Mouse (Mus musculus): ENCODE data around the gene Akr1a1.

GRCm38 (mm10) chr4:116655100-116655499 lies 3.6 kb upstream of the Akr1a1 start:
- TF ChIP-seq MAFK (IDR thresholded peaks at IDR 0.05; ENCODE audit: insufficient read depth, low read depth, low read length): peak; percentile 86
- no peak for TF ChIP-seq CHD2 (IDR thresholded peaks at IDR 0.05; ENCODE audit: low read depth, low read length)
- TF ChIP-seq HCFC1 (IDR thresholded peaks at IDR 0.05; ENCODE audit: borderline replicate concordance, insufficient read depth, low read length): no peak

Measured in ES-E14 (cell line).